Mouse (Mus musculus): ENCODE measurements around the gene Palb2. TPM values are rescaled to one million over a fixed set of nuclear protein-coding genes. Genes with fewer than 3 reads are reported as not detected.

The Palb2 gene
- total RNA-seq, 1 experiment from 2014 or later, result 5.8 TPM

Other genes starting within 250 kb of the Palb2 start
- gene Cog7, start 151.3 kb downstream of the Palb2 start, total RNA-seq (2017), result 10.6 to 15.1 TPM (median 14.6 TPM) in 3 replicates
- gene Gga2, start 111.8 kb downstream of the Palb2 start, total RNA-seq (2017), result 6.1 to 7.8 TPM (median 7.4 TPM) in 3 replicates
- 24.5 to 31.7 TPM (median 31.1 TPM) in 3 replicates for gene Ubfd1, start 65.8 kb downstream of the Palb2 start, total RNA-seq (2017)
- gene Ears2, start 65.7 kb downstream of the Palb2 start, total RNA-seq (2017), result 3.5 to 4.4 TPM (median 3.8 TPM) in 3 replicates
- gene Ndufab1, start 31.1 kb downstream of the Palb2 start, total RNA-seq (2017), result 15.4 to 65.3 TPM (median 30.7 TPM) in 3 replicates
- 61.3 to 87.9 TPM (median 69.1 TPM) in 3 replicates for gene Dctn5, start 56 bp upstream of the Palb2 start, total RNA-seq (2017)
- 0.21 to 0.68 TPM in 2 of 3 replicates, not detected in the other for gene Plk1, start 26.5 kb upstream of the Palb2 start, total RNA-seq (2017)
- gene Ern2, start 53.2 kb upstream of the Palb2 start, total RNA-seq (2017), result not detected in 3 replicates
- gene Chp2, start 86.5 kb upstream of the Palb2 start, total RNA-seq (2017), result not detected in 3 replicates
- 197 to 314 TPM (median 249 TPM) in 3 replicates for gene Prkcb, start 155.8 kb upstream of the Palb2 start, total RNA-seq (2017)